Mouse (Mus musculus): Measurements from ENCODE around the gene Otud7a. TPM values are rescaled to one million over a fixed set of nuclear protein-coding genes. Genes with fewer than 3 reads are reported as not detected.

Gene Otud7a
- polyA plus RNA-seq, 1 experiment from 2014 or later, result 0.16 TPM

DNA sequence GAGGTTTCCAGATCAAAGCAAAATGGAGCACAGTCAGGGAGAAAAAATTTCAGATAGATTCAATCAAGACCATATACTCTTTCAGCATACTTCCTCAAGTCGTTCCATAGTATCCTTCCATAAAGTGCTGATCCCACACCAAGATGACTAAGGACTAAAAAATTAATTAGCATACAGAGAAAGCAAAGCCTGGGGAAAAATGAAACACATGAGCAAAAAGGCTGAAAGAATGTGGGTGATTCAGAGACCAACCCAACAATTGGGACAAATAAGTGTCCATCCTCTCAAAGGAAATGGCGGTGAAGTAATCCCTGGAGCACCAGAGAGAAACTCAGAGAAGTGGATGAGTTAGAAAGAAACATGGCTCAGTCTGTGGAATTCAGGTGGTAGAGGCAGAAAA lies 38.5 kb downstream of the Otud7a start:
- WGBS, result 80% methylated on average over 2 of the region's 2 CpGs
- no peaks in the 10 kb centered on the region for H3K4me1 ChIP-seq (ENCODE audit: control insufficient read depth, insufficient read depth, low read length)
- H3K9ac ChIP-seq (ENCODE audit: low read length), result no peak overlapping the region
- no peak overlapping the region for H3K4me2 ChIP-seq (ENCODE audit: low read depth, low read length)
- no peak overlapping the region for H3K4me3 ChIP-seq (ENCODE audit: low read length)
- H3K27me3 ChIP-seq (ENCODE audit: control insufficient read depth, insufficient read depth, low read length), result no peaks in the 10 kb centered on the region
- H3K9me3 ChIP-seq (replicated peaks; ENCODE audit: control insufficient read depth, low read length), result no peaks in the 10 kb centered on the region
- H3K36me3 ChIP-seq (ENCODE audit: control insufficient read depth, insufficient read depth), result no peaks in the 10 kb centered on the region
- no peak for ATAC-seq (replicated peaks; ENCODE audit: extremely low read depth, insufficient read depth, low FRiP score)
- no peak overlapping the region for H3K27ac ChIP-seq (ENCODE audit: low read length)

DNA sequence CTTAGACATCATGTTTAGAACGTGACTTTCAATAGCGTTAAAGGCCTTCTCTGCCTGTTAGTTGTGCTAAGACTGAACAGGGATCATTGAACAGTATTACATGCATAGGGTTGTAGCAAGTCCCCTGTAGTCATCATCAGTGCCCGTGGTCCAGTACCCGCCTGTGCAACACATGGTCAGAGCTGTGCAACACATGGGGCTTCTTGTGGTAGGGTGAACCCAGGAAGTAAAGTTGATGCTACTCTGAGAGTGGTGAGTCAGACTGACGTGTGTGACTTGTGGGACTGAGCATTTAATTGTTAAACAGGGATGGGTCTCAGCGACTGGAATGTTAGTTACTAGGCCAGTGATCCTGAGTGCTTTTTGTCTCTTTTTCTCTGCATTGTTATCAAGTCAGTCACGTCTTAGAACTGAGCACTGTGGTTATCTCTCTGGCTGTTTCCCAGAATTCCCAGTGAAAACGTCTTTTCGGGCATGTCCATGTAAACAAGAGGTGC lies 52.5 kb downstream of the Otud7a start:
- no peak overlapping the region for H3K4me2 ChIP-seq (ENCODE audit: low read depth, low read length)
- no peaks in the 10 kb centered on the region for H3K36me3 ChIP-seq (ENCODE audit: control insufficient read depth, insufficient read depth)
- no peaks in the 10 kb centered on the region for H3K27me3 ChIP-seq (ENCODE audit: control insufficient read depth, insufficient read depth, low read length)
- H3K27ac ChIP-seq (ENCODE audit: low read length), result no peak overlapping the region
- no peak overlapping the region for H3K9ac ChIP-seq (ENCODE audit: low read length)
- H3K4me1 ChIP-seq (ENCODE audit: control insufficient read depth, insufficient read depth, low read length), result no peaks in the 10 kb centered on the region
- no peak for ATAC-seq (replicated peaks; ENCODE audit: extremely low read depth, insufficient read depth, low FRiP score)
- no peak overlapping the region for H3K4me3 ChIP-seq (ENCODE audit: low read length)
- H3K9me3 ChIP-seq (replicated peaks; ENCODE audit: control insufficient read depth, low read length), result peaks cover 6% of the 10 kb centered on the region
- 66% methylated on average over 9 of the region's 9 CpGs for WGBS

DNA sequence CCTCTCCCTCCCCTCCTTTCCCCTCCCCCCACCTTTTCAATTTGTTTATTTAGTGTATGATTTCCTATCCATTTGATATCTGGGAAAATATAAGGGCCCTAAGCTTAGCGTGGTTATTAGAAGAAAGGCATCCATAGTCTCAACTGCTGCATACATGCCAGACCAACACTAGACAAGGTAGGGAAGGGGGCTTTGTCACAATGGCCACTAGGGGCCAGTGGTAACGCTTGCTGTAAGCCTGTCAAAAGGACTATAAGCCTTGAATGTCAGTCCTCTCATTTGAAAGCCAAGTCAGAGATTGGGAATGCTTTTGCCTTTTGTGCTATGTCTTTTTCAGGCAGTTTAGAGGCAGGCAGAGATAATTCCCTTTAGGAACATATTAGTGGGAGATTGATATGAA lies 59.7 kb downstream of the Otud7a start:
- Histone ChIP-seq H3K4me3 (ENCODE audit: low read length) (no peak overlapping the region), H3K4me1 (ENCODE audit: control insufficient read depth, insufficient read depth, low read length) (no peaks in the 10 kb centered on the region), H3K9ac (ENCODE audit: low read length) (no peak overlapping the region), H3K9me3 (replicated peaks; ENCODE audit: control insufficient read depth, low read length) (no peaks in the 10 kb centered on the region), H3K36me3 (ENCODE audit: control insufficient read depth, insufficient read depth) (no peaks in the 10 kb centered on the region), H3K4me2 (ENCODE audit: low read depth, low read length) (no peak overlapping the region), H3K27me3 (ENCODE audit: control insufficient read depth, insufficient read depth, low read length) (no peaks in the 10 kb centered on the region), H3K27ac (ENCODE audit: low read length) (no peak overlapping the region)
- WGBS, result 15% methylated on average over 2 of the region's 2 CpGs
- ATAC-seq (replicated peaks; ENCODE audit: extremely low read depth, insufficient read depth, low FRiP score), result no peak

DNA sequence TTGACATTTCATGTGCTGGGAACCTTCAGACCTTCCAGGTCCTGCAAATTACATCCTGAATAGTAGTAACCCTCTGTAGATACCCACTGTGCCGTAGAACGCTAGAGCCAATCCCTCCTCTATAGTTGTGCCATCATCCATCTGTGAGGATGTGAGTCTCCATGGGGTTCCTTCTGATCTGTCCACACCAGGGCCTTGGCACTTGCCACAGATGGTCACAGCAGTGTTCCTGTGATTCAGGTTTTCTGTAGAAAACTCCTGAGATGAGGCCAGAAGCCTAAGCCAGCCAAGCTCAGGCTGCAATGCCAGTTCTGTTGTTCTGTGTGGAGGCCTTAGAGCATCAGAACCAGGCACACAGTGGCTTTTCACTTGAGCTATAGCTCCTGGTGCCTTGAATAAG lies 63.5 kb downstream of the Otud7a start:
- no peaks in the 10 kb centered on the region for H3K36me3 ChIP-seq (ENCODE audit: control insufficient read depth, insufficient read depth)
- WGBS, result 97% methylated on average over 2 of the region's 2 CpGs
- no peak overlapping the region for H3K4me3 ChIP-seq (ENCODE audit: low read length)
- H3K27me3 ChIP-seq (ENCODE audit: control insufficient read depth, insufficient read depth, low read length), result no peaks in the 10 kb centered on the region
- H3K9ac ChIP-seq (ENCODE audit: low read length), result no peak overlapping the region
- H3K4me2 ChIP-seq (ENCODE audit: low read depth, low read length), result no peak overlapping the region
- no peak overlapping the region for H3K27ac ChIP-seq (ENCODE audit: low read length)
- ATAC-seq (replicated peaks; ENCODE audit: extremely low read depth, insufficient read depth, low FRiP score), result no peak
- H3K9me3 ChIP-seq (replicated peaks; ENCODE audit: control insufficient read depth, low read length), result no peaks in the 10 kb centered on the region
- no peaks in the 10 kb centered on the region for H3K4me1 ChIP-seq (ENCODE audit: control insufficient read depth, insufficient read depth, low read length)

DNA sequence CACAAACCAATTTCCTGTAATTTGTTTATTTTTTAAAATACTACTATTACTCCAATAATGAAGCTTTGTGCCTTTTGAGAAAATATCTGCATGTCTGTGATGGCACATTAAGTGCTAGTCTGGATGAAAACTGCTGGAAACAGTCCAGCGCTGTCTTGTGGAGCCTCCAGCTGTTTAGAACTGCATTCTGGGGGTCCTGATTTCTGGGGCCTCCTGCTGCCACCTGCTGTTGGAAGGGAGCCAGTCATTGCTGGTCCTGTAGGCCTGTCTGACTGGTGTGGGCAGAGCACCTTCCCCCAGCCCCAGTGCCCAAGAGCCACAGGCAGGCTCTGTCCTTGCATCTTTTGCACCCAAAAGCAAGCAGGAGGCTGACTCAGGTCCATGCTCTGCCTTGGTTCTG lies 65.3 kb downstream of the Otud7a start:
- Histone ChIP-seq H3K36me3 (ENCODE audit: control insufficient read depth, insufficient read depth) (no peaks in the 10 kb centered on the region), H3K4me1 (ENCODE audit: control insufficient read depth, insufficient read depth, low read length) (no peaks in the 10 kb centered on the region), H3K4me3 (ENCODE audit: low read length) (no peak overlapping the region), H3K9me3 (replicated peaks; ENCODE audit: control insufficient read depth, low read length) (no peaks in the 10 kb centered on the region), H3K27me3 (ENCODE audit: control insufficient read depth, insufficient read depth, low read length) (no peaks in the 10 kb centered on the region), H3K4me2 (ENCODE audit: low read depth, low read length) (no peak overlapping the region), H3K27ac (ENCODE audit: low read length) (no peak overlapping the region), H3K9ac (ENCODE audit: low read length) (no peak overlapping the region)
- 64% methylated on average over 1 of the region's 1 CpGs for WGBS
- ATAC-seq (replicated peaks; ENCODE audit: extremely low read depth, insufficient read depth, low FRiP score), result no peak

DNA sequence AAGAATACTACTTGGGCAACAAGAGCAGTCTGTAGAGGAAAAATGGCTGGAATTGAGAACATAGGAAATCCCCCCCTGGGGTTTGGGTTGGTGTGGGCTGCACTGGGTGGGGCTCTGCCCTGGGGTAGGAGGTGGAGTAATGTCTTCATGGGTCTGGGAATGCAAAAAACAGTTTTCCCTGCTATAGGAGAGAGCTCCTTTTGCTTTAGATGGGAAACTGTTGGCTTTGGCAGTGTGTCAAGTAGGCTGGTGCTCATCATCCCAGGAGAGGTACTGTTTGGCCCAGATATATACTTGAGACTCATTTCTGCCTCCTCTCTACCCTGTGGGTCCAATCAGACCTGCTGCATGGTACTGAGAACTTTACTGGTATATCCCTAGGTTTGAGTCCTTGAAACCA lies 66.9 kb downstream of the Otud7a start:
- H3K4me1 ChIP-seq (ENCODE audit: control insufficient read depth, insufficient read depth, low read length), result no peaks in the 10 kb centered on the region
- no peak overlapping the region for H3K27ac ChIP-seq (ENCODE audit: low read length)
- no peaks in the 10 kb centered on the region for H3K9me3 ChIP-seq (replicated peaks; ENCODE audit: control insufficient read depth, low read length)
- no peak overlapping the region for H3K4me2 ChIP-seq (ENCODE audit: low read depth, low read length)
- H3K4me3 ChIP-seq (ENCODE audit: low read length), result no peak overlapping the region
- H3K36me3 ChIP-seq (ENCODE audit: control insufficient read depth, insufficient read depth), result no peaks in the 10 kb centered on the region
- ATAC-seq (replicated peaks; ENCODE audit: extremely low read depth, insufficient read depth, low FRiP score), result no peak
- no peaks in the 10 kb centered on the region for H3K27me3 ChIP-seq (ENCODE audit: control insufficient read depth, insufficient read depth, low read length)
- no peak overlapping the region for H3K9ac ChIP-seq (ENCODE audit: low read length)

DNA sequence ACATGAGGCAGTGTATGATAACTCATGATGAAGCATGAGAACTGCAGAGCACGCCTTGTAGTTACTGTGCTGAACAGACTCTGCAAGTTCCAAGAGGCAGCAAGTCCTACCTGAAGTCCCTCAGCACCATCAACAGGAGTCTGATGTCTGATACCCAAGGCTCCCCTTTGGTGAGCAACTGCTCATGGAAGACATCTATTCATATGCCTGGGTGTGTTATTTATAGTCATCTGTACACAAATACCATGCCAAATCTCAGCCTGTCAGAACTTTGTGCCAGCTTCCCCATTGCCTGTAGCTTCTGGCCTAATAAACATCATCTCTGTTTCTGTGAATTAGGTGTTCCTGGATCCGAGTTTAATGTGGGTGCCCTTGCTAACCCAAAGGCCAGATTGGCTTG lies 68.0 kb downstream of the Otud7a start:
- Histone ChIP-seq H3K27me3 (ENCODE audit: control insufficient read depth, insufficient read depth, low read length) (no peaks in the 10 kb centered on the region), H3K36me3 (ENCODE audit: control insufficient read depth, insufficient read depth) (no peaks in the 10 kb centered on the region), H3K9ac (ENCODE audit: low read length) (no peak overlapping the region), H3K4me3 (ENCODE audit: low read length) (no peak overlapping the region), H3K27ac (ENCODE audit: low read length) (no peak overlapping the region), H3K9me3 (replicated peaks; ENCODE audit: control insufficient read depth, low read length) (no peaks in the 10 kb centered on the region), H3K4me2 (ENCODE audit: low read depth, low read length) (no peak overlapping the region), H3K4me1 (ENCODE audit: control insufficient read depth, insufficient read depth, low read length) (no peaks in the 10 kb centered on the region)
- WGBS, result 58% methylated on average over 2 of the region's 2 CpGs
- no peak for ATAC-seq (replicated peaks; ENCODE audit: extremely low read depth, insufficient read depth, low FRiP score)

DNA sequence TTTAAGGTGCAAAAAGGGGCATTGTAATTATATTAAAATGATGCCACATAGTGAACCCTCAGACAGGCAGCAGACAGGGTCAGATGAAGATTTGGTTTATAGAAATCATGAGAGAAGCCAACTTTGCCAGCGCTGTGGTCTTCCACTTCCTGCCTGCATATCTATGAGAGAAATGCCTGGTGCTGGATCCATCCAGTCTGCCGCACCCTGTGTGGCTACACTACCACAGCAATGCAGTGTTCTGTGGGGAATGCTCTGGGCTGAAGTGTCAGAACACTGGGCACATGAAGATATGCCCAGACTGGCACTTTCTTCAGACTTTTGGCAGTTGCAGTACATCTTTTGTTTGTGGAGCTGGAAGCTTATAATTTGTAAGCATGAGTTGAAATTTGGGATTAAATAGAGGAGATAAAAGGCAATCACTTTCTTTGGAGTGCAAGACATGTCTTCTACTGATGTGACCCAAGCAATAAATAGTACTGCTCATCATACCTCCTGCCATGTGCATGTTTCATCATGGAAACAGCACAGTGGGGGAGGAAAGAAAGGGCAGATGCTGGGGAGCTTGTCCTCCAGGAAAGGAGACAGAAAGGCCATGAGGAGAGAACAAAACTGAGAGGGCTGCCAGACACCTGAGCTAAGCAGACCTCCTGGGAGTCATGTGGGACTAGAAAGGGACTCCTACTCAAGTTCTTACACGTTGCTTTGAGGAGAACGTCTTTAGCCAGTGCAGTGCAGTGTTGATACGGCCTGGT lies 71.8 kb downstream of the Otud7a start:
- no peak for ATAC-seq (replicated peaks; ENCODE audit: extremely low read depth, insufficient read depth, low FRiP score)
- no peak overlapping the region for H3K4me3 ChIP-seq (ENCODE audit: low read length)
- no peak overlapping the region for H3K4me2 ChIP-seq (ENCODE audit: low read depth, low read length)
- no peaks in the 10 kb centered on the region for H3K27me3 ChIP-seq (ENCODE audit: control insufficient read depth, insufficient read depth, low read length)
- 77% methylated on average over 5 of the region's 5 CpGs for WGBS
- H3K27ac ChIP-seq (ENCODE audit: low read length), result no peak overlapping the region
- no peaks in the 10 kb centered on the region for H3K36me3 ChIP-seq (ENCODE audit: control insufficient read depth, insufficient read depth)
- H3K9ac ChIP-seq (ENCODE audit: low read length), result no peak overlapping the region
- no peaks in the 10 kb centered on the region for H3K9me3 ChIP-seq (replicated peaks; ENCODE audit: control insufficient read depth, low read length)
- no peaks in the 10 kb centered on the region for H3K4me1 ChIP-seq (ENCODE audit: control insufficient read depth, insufficient read depth, low read length)

DNA sequence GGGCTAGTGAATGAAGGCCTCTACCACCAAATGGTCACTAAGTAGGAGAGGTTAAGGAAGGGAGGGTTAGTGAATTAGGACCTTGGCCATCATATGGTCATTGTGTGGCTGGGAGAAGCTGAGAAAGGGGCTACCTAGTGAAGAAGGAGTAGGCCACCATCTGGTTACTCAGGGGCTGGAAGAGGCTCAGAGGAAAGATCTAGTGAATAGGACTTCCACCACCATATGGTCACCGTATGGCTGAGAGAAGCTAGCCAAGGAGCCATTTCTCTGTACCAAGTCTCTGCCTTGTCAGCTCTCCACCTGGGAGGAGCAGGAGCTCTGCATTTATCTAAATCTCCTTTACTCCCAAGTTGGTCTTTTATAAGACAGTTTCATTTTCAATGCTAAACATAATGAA lies 75.7 kb downstream of the Otud7a start:
- Histone ChIP-seq H3K4me3 (ENCODE audit: low read length) (no peak overlapping the region), H3K36me3 (ENCODE audit: control insufficient read depth, insufficient read depth) (no peaks in the 10 kb centered on the region), H3K4me2 (ENCODE audit: low read depth, low read length) (no peak overlapping the region), H3K4me1 (ENCODE audit: control insufficient read depth, insufficient read depth, low read length) (no peaks in the 10 kb centered on the region), H3K9me3 (replicated peaks; ENCODE audit: control insufficient read depth, low read length) (no peaks in the 10 kb centered on the region), H3K9ac (ENCODE audit: low read length) (no peak overlapping the region), H3K27me3 (ENCODE audit: control insufficient read depth, insufficient read depth, low read length) (no peaks in the 10 kb centered on the region), H3K27ac (ENCODE audit: low read length) (no peak overlapping the region)
- 68% methylated on average over 1 of the region's 1 CpGs for WGBS
- ATAC-seq (replicated peaks; ENCODE audit: extremely low read depth, insufficient read depth, low FRiP score), result no peak
